Mouse (Mus musculus) skeletal muscle tissue, adult 2 months (tissue): ENCODE results near the gene Pus1.

Experiments used
- DNase-seq: peaks from one replicate; pipeline ENCODE4 v3.0.0-alpha.2; 2012; ENCODE audit warnings: low read depth, low spot score

The Pus1 gene

DNA sequence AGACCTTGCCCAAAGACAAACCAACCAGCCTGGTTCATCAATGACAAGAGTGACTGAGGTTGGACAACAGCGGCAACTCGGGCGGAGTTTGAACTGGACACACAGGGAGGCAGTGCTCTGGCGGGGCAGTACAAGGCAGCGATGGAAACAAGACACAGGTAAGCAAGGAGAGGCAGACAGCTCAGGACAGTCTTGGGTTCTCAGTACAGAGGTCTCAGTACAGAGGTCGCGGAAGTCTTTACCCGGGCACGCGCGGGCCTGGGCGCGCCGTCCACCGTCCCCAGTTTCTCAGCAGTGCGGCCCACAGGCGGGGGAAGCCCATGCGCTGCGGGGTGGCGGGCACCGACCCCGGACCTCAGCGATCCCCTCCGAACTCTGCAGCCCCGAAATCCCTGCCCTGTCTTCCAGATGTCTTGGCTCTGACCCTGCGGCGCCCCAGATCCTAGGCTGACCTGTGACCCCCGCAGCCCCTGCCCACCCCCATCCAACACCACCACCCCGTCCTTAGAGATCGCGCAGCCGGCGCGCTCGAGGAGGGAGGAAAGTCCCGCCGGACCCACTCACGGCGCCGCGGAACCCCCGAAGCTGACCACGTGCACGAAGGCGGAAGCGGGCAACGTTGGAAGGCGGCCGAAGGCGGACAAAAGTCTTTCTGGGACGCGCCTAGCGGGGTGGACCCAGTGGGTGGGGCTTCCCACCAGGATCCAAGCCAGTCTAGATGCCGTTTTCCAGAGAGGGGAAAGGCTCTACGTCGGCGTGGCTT, at the start of gene Pus1:
Gene Pus1 (minus strand): TSS at position 662 of the 763 bp plus-strand sequence.
- peak; percentile 78 for DNase-seq

GRCm38 (mm10) chr5:110827576-110827975, 47.1 kb upstream of the Pus1 start:
- no peak for DNase-seq

DNA sequence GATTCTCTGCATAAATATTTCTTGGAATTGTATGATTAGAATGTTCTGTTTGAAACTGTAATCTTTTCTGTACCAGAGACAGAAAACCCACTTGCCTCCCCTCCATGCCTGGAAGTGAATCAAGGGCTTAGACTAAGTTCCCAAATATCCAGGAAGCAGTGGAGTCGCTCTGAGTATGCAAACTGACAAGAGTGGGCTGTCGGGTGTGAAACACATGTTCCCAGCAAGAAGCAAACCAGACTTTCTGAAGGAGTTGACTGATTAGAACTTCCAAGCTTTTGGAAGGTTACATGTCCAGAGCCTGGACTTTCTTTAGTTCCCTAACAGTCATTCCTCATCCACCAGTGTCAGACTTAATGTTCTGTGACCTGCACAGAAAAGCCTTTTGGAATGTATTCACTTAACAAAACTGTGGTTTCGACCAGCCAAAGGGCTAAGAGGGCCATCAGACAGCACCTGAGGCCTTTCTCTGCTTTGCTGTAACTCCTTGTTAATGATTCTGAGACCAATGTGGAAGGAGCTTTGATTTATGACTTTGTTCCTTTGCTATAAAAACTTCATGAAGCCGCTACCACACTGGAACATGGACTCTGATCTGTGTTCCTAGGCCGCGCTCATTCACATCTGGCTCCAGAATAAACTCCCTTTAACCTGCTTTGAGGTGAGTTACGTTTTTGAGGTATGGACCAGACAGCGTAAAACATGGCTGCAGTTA, 46.5 kb upstream of the Pus1 start:
- no peak for DNase-seq

GRCm38 (mm10) chr5:110824421-110824820, 44.0 kb upstream of the Pus1 start:
- DNase-seq: no peak

DNA sequence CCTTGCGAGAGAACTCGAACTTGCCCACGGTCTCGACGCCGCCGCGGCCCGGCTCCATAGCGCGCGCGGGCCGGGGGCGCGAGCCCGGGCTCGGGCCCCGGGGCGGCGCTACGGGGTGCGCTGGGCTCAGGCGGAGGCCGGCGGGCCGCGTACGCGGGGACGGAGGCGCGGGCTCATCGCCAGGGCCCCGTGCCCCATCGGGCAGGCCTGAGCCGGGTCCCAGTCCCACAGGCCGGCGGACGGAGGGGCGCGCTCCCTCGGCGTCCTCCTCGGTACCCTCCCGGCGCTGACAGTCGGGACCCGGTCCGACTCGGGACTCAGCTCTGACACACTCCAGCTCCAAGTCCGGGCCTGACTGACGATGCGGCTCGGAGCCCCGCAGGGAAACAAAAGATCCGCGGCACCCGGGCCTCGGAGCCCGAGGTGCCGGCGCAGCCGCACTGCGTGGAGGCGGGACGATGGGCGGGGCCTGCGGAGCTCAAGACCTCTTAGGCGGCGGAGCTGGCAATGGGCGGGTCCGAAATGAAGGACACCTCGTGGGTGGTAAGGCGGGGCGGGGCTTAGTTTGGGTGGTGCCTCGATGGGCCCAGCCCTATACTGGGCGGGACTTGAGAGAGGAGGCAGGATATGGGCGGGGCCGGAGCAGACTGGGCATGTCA, 29.3 kb upstream of the Pus1 start, which contains the start of gene Ulk1:
Gene Ulk1 (minus strand): TSS at position 431 of the 659 bp plus-strand sequence.
- DNase-seq: peak; percentile 99

- no peak for DNase-seq
Measured at GRCm38 (mm10) chr5:110808821-110809666, 28.6 kb upstream of the Pus1 start.

GRCm38 (mm10) chr5:110808061-110808631, 27.7 kb upstream of the Pus1 start:
- DNase-seq: peak; percentile 82

- DNase-seq: no peak
Measured at GRCm38 (mm10) chr5:110807453-110807852, 27.0 kb upstream of the Pus1 start.

DNA sequence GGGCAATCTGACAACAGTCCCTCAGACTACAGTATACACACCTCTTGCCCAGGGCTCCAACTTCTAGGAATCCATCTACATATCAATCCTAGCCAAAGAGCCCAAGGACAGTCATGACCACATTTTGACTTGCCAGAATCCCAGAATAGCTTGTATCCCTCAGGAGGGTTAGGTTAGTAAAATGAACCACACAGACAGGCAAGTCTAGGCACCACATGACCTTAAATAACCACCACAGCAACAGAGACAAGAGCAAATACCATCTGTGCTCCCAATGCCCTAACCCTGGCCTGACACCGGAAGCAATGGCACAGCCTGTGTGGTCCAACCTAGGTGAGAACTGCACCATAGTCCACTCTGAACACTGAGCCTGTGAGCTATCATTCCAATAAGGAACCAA, 26.2 kb upstream of the Pus1 start:
- peak; percentile 69 for DNase-seq

- DNase-seq: no peak
Measured at GRCm38 (mm10) chr5:110806154-110806553, 25.7 kb upstream of the Pus1 start.

DNA sequence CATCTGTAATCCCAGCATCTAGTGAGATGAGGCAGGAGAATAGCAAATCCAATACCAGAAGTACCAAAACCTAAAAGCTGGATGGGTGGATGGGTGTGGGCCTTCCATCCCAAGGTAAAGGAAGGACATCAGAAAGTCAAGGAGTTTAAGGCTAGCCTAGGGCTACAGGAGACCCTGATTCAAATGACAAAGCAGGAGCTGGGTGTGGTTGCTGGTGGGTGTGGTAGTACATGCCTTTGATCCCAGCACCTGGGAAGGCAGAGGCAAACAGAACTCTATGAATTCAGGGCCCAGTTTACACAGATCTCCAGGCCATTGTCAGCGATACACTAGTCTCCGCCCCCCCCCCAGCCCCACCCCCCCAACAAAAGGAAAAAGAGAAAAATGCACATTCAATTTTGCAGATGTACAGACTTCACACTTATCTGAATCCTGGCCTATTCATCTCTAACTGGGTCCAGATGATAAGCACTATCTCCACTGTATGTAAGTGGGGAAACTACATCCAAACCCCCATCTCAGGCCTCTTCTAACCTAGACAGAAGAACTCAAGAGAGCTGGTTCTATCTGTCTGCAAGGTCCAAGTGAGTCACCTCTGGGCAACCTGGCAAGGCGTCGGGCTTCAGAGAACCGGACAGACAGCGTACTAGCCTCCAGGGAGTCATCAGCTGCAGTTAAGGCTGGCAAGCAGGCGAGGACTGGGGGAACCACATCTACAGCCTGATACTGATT, 23.7 kb upstream of the Pus1 start:
- no peak for DNase-seq

DNA sequence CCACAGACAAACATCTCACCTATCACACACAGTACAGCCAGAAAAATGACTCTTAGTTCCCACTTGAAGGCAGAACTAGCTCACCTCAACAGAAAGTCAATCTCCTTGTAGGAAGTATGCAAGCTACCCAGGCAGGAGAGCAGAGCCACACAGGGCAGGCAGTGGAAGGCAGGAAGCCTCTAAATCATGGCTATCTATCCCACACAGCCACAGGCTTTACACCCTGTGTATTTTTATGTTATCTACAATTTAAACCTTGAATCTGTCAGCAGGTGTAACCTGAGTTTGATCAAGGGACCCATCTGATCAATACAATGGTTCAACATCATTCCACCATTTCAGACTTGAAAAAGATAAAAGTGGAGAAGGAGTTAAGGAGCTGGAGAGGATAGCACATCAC, 22.4 kb upstream of the Pus1 start:
- DNase-seq: no peak

DNA sequence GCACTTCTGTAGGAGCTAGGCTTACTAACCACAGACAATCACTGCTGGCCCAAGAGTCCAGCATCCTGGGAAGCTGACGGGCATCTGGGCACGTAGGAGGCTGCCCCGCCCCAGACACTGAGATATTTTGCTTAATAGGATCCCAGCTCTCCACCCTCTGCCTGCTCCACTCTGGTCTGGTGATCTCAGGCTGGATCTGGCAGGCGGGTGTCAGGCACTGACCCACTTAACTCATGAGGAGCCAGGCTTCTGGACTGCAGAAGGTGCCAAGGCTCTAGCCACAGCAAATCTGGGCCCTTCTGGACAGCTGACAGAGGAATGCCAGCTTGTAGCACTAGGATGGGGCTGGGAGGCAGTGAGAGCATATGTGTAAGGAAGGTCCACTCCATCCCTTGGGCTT, 21.7 kb upstream of the Pus1 start:
- peak; percentile 32 for DNase-seq

DNA sequence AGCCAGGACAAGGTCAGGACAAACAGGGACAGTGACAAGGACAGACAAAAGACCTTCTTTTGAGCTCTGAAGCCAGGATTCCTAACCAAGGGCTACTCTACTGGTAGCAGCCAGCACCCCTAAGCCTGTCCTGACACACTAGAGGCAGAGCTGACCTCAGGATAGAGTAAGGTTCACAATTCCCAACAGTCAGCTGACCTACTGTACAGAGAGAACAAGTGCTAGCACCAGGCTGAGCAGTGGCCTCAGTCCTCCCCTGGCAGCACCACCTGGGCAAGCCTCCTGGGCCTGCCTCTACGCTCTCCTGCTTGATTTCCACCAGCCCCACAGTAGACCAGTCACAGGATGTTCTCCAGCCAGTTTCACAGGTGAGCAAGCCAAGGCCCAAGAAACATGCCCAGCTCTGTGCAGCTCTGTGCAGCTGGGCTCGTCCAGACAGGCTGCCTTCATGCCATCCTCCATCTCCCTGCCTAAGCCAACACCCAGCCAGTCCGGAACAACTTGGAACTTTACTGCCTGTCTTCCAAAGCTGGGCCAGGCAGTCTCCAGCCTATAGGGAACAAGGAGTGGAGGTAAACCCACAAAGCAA, 20.7 kb upstream of the Pus1 start:
- DNase-seq: no peak

GRCm38 (mm10) chr5:110797696-110798095, 17.2 kb upstream of the Pus1 start:
- DNase-seq: no peak

- no peak for DNase-seq
Measured at GRCm38 (mm10) chr5:110794363-110794762, 13.9 kb upstream of the Pus1 start.

DNA sequence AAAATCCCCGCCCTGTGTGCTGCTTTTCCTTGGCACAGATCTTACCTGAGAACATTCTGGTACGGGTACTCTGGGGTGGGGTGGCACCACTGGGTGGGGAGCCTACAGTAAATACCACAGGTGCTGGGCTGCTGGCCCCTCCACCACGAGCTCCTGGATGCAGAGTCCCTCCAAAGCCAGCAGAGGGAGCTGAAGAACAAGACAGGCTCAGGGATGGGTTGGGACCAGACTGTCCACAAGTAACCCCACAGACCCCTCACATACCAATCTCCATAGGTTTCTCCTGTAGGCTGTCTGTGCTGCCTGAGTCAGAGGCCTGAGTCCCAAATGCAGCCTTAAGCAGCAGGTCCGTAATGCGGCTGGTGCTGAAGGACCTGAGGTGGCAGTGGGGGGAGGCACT, 8.2 kb upstream of the Pus1 start:
- DNase-seq: no peak

- DNase-seq: no peak
Measured at GRCm38 (mm10) chr5:110786081-110786835, 5.8 kb upstream of the Pus1 start.

DNA sequence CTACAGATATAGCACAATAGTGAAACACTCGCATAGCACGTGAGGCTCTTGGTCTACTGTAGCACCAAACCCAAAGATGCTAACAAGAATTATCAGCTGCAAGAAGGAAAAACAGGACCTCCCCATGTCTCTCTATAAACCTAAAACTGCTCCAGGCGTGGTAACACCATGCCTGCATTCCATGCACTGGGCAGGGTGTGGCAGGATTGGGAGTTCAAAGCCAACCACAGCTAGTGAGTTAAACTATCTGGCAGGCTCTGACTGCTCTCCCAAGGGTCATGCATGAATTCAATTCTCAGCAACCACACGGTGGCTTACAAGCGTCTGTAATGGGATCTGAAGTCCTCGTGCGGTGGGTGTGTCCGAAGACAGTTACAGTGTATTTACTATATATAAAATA, 2.7 kb upstream of the Pus1 start:
- no peak for DNase-seq
